Mouse (Mus musculus) cerebellum, adult 2 months (tissue): Measurements from ENCODE around the gene Thnsl1.

ENCODE experiments used
- CTCF ChIP-seq: fragments of 200-500 bp; IDR thresholded peaks from 2 replicates; pipeline ENCODE4 v1.5.1; 2011; ENCODE audit warnings: low read depth, mild to moderate bottlenecking, control low read depth, low read length, moderate library complexity, borderline replicate concordance; ENCODE audit not compliant: insufficient read depth
- POLR2A ChIP-seq: fragments of 200-500 bp; IDR thresholded peaks from 2 replicates; pipeline ENCODE4 v1.6.1; 2011; ENCODE audit warnings: low read length, control low read depth, borderline replicate concordance; ENCODE audit not compliant: insufficient read depth

GRCm38 (mm10) chr2:21214322-21214721, 8.8 kb downstream of the Thnsl1 start:
- TF ChIP-seq CTCF (peak; percentile 63; the same call in 1 of the 2 replicates), POLR2A (no peak)
